Mouse (Mus musculus) hindbrain, postnatal 0 days (tissue): Measurements from ENCODE around the gene Nr2c2ap. TPM values are rescaled to one million over a fixed set of nuclear protein-coding genes. Genes with fewer than 3 reads are reported as not detected.

Experiments
- ATAC-seq: fragments of 200-750 bp; cut with Nextera tagmentation; 2 replicates; pipeline ENCODE4 v1.8.0; 2017; ENCODE audit warnings: mild to moderate bottlenecking, moderate TSS enrichment, moderate library complexity
- DNase-seq: peaks from one replicate; pipeline ENCODE4 v3.0.0-alpha.2; 2015; ENCODE audit warnings: low spot score
- H3K27ac ChIP-seq: fragments of 300-500 bp; sonication (generic); 2 replicates; pipeline ENCODE4 v1.5.1; 2014; ENCODE audit warnings: mild to moderate bottlenecking
- H3K27me3 ChIP-seq: fragments of 300-500 bp; sonication (generic); 2 replicates; pipeline ENCODE4 v1.6.1; 2014; ENCODE audit warnings: low read length, mixed read lengths; ENCODE audit not compliant: insufficient read depth
- H3K36me3 ChIP-seq: fragments of 300-500 bp; sonication (generic); 2 replicates; pipeline ENCODE4 v1.6.1; 2014; ENCODE audit warnings: low read length, mixed read lengths; ENCODE audit not compliant: insufficient read depth
- H3K4me1 ChIP-seq: fragments of 300-500 bp; sonication (generic); 2 replicates; pipeline ENCODE4 v1.6.1; 2014; ENCODE audit warnings: antibody characterized with exemption, low read length, mixed read lengths; ENCODE audit not compliant: insufficient read depth
- H3K4me2 ChIP-seq: fragments of 300-500 bp; sonication (generic); 2 replicates; pipeline ENCODE4 v1.6.1; 2014; ENCODE audit warnings: low read depth, mild to moderate bottlenecking, low read length, moderate library complexity, mixed read lengths
- H3K4me3 ChIP-seq: fragments of 300-500 bp; sonication (generic); 2 replicates; pipeline ENCODE4 v1.5.1; 2014; ENCODE audit warnings: low read length
- H3K9ac ChIP-seq: fragments of 300-500 bp; sonication (generic); replicated peaks from 2 replicates; pipeline ENCODE4 v1.6.1; 2014; ENCODE audit warnings: mild to moderate bottlenecking, low read length, moderate library complexity, mixed read lengths
- H3K9me3 ChIP-seq: fragments of 300-500 bp; sonication (generic); 2 replicates; pipeline ENCODE4 v1.6.1; 2016; ENCODE audit warnings: low read length, mixed read lengths
- CTCF ChIP-seq: IDR thresholded peaks from 2 replicates; pipeline ENCODE4 v1.5.1; 2016; ENCODE audit warnings: antibody characterized with exemption, control low read depth, low read depth
- WGBS: fragments of 180-500 bp; shearing (Covaris S2); extraction: QIAGEN DNeasy Blood & Tissue Kit; methylation state at CpG from one replicate; pipeline ENCODE4 v1.1.7; 2014; 5-methylcytosine and 5-hydroxymethylcytosine counted together
- microRNA-seq, 2 experiments: library from miRNA; unstranded; fragments of <30 nt; microRNA quantifications; one replicate each; pipeline ENCODE4; 2016
- polyA plus RNA-seq: library from polyadenylated mRNA; unstranded; fragments of >200 nt; fragmentation: Nextera tagmentation; extraction: Ambion mirVana; gene quantifications from 2 replicates; pipeline ENCODE4 v1.2.1, GENCODE M21; 2015
- total RNA-seq: library from RNA; depleted of rRNA; stranded (reverse); fragments of >200 nt; gene quantifications from 2 replicates; pipeline ENCODE4 v1.2.3, GENCODE M21; 2014; rRNA removed

Gene Nr2c2ap
- total and polyA plus RNA-seq, 2 experiments from 2014 or later, result 9.4 to 48.5 TPM

- Histone ChIP-seq H3K27ac (no peak overlapping the region), H3K36me3 (no peaks in the 10 kb centered on the region), H3K4me2 (peak overlapping the region; percentile 61), H3K4me1 (peaks cover 10% of the 10 kb centered on the region; the same call in 1 of the 2 replicates), H3K9ac (no peak overlapping the region), H3K9me3 (no peaks in the 10 kb centered on the region), H3K27me3 (no peaks in the 10 kb centered on the region), H3K4me3 (no peak overlapping the region)
- no peak for TF ChIP-seq CTCF
- DNase-seq (no peak), ATAC-seq (no peak)
- 83% methylated on average over 5 of the region's 5 CpGs for WGBS
Observed at GRCm38 (mm10) chr8:70173320-70173719, 42.2 kb downstream of the Nr2c2ap start.

DNA sequence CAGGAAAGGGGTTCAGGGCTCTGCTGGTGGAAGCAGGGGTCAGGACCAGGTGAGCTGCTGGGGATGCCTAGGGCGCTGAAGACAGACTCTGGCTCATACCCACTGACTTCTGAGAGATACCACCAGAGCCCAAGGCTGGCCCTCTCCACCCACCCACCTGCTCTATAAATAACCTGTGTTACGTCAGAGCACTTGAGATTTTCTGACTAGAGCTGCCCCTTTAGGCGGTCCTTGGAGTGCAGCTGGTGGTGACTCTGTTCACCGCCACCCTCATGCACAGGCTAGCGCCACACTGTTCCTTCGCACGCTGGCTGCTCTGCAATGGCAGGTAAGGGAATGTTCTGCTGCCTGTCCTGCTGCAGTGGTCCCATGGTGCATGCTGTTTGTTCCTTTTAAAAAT, 42.9 kb downstream of the Nr2c2ap start:
- no peak overlapping the region for H3K27ac ChIP-seq
- no peaks in the 10 kb centered on the region for H3K36me3 ChIP-seq
- no peak overlapping the region for H3K9ac ChIP-seq
- H3K27me3 ChIP-seq, result no peaks in the 10 kb centered on the region
- no peaks in the 10 kb centered on the region for H3K9me3 ChIP-seq
- 86% methylated on average over 7 of the region's 7 CpGs for WGBS
- ATAC-seq (no peak), DNase-seq (no peak)
- H3K4me2 ChIP-seq, result no peak overlapping the region
- H3K4me1 ChIP-seq, result peaks cover 10% of the 10 kb centered on the region; the same call in 1 of the 2 replicates
- no peak overlapping the region for H3K4me3 ChIP-seq
- no peak for TF ChIP-seq CTCF

- no peak for TF ChIP-seq CTCF
- Histone ChIP-seq H3K9ac (no peak overlapping the region), H3K4me1 (peaks cover 2% of the 10 kb centered on the region; the same call in 1 of the 2 replicates), H3K4me2 (no peak overlapping the region), H3K27ac (no peak overlapping the region), H3K36me3 (peaks cover 8% of the 10 kb centered on the region; the same call in 1 of the 2 replicates), H3K4me3 (no peak overlapping the region), H3K9me3 (no peaks in the 10 kb centered on the region), H3K27me3 (no peaks in the 10 kb centered on the region)
- no peak for DNase-seq
- WGBS, result 94% methylated on average over 2 of the region's 2 CpGs
- ATAC-seq, result no peak
Observed at GRCm38 (mm10) chr8:70178231-70178630, 47.1 kb downstream of the Nr2c2ap start.

DNA sequence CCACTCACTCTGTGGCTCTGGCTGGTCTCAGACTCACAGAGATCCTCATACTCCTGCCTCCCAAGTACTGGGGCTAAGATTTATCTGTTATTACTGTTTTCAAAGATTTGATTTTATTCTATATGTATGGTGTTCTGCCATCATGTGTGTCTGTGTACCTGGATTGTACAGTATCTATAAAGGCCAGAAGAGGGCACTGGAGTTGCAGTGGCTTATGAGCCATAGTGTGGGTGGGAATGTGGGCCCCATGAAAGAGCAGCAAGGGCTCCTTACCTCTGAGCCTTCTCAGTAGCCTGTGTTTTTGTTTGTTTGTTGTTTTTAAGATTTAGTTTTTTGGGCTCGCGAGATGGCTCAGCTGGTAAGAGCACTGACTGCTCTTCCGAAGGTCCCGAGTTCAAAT, 47.9 kb downstream of the Nr2c2ap start:
- Histone ChIP-seq H3K27ac (no peak overlapping the region), H3K9me3 (no peaks in the 10 kb centered on the region), H3K9ac (no peak overlapping the region), H3K4me2 (no peak overlapping the region), H3K4me3 (no peak overlapping the region), H3K36me3 (peaks cover 8% of the 10 kb centered on the region; the same call in 1 of the 2 replicates), H3K27me3 (no peaks in the 10 kb centered on the region), H3K4me1 (no peaks in the 10 kb centered on the region)
- peak; percentile 28 for DNase-seq
- TF ChIP-seq CTCF, result peak; percentile 58
- WGBS, result 97% methylated on average over 4 of the region's 4 CpGs
- ATAC-seq, result no peak

GRCm38 (mm10) chr8:70181212-70181902, 50.2 kb downstream of the Nr2c2ap start:
- Histone ChIP-seq H3K27me3 (no peaks in the 10 kb centered on the region), H3K4me1 (no peaks in the 10 kb centered on the region), H3K4me2 (no peak overlapping the region), H3K9ac (no peak overlapping the region), H3K4me3 (no peak overlapping the region), H3K27ac (no peak overlapping the region), H3K9me3 (no peaks in the 10 kb centered on the region), H3K36me3 (peaks cover 8% of the 10 kb centered on the region; the same call in 1 of the 2 replicates)
- no peak for TF ChIP-seq CTCF
- DNase-seq, result no peak
- no peak for ATAC-seq
- 81% methylated on average over 15 of the region's 16 CpGs for WGBS

- H3K36me3 ChIP-seq, result peaks cover 8% of the 10 kb centered on the region; the same call in 1 of the 2 replicates
- no peak for DNase-seq
Observed at GRCm38 (mm10) chr8:70181903-70182252, 50.7 kb downstream of the Nr2c2ap start.

GRCm38 (mm10) chr8:70183194-70183593, 52.1 kb downstream of the Nr2c2ap start:
- Histone ChIP-seq H3K4me2 (no peak overlapping the region), H3K9me3 (no peaks in the 10 kb centered on the region), H3K9ac (no peak overlapping the region), H3K4me1 (no peaks in the 10 kb centered on the region), H3K36me3 (peaks cover 19% of the 10 kb centered on the region), H3K4me3 (no peak overlapping the region), H3K27me3 (no peaks in the 10 kb centered on the region), H3K27ac (no peak overlapping the region)
- WGBS, result 91% methylated on average over 4 of the region's 4 CpGs
- TF ChIP-seq CTCF, result no peak
- DNase-seq (no peak), ATAC-seq (no peak)

More at GRCm38 (mm10) chr8:70181903-70182252, 50.7 kb downstream of the Nr2c2ap start:
- H3K4me2 ChIP-seq, result no peak overlapping the region
- no peaks in the 10 kb centered on the region for H3K27me3 ChIP-seq
- no peak overlapping the region for H3K9ac ChIP-seq
- H3K27ac ChIP-seq, result no peak overlapping the region
- TF ChIP-seq CTCF, result no peak
- 58% methylated on average over 2 of the region's 2 CpGs for WGBS
- ATAC-seq, result no peak
- H3K9me3 ChIP-seq, result no peaks in the 10 kb centered on the region
- no peaks in the 10 kb centered on the region for H3K4me1 ChIP-seq
- H3K4me3 ChIP-seq, result no peak overlapping the region

Small RNA genes lying within 50 kb of the gene (microRNA-seq; reads per million reads assigned to microRNA genes)
- 0.72 to 3.7 reads per million in 2 experiments for gene Mir7066

Other genes starting within 250 kb of the Nr2c2ap start
- gene Cilp2, start 243.6 kb upstream of the Nr2c2ap start, total RNA-seq, result 14.3 and 19.2 TPM in 2 replicates
- gene Cilp2, start 243.6 kb upstream of the Nr2c2ap start, polyA plus RNA-seq, result 6.9 and 7.2 TPM in 2 replicates
- gene Tssk6, start 229.1 kb upstream of the Nr2c2ap start, total RNA-seq, result 1.6 and 1.8 TPM in 2 replicates
- gene Tssk6, start 229.1 kb upstream of the Nr2c2ap start, polyA plus RNA-seq, result 3.7 and 4.3 TPM in 2 replicates
- 61.0 and 91.4 TPM in 2 replicates for gene Ndufa13, start 228.8 kb upstream of the Nr2c2ap start, total RNA-seq
- 269 and 275 TPM in 2 replicates for gene Ndufa13, start 228.8 kb upstream of the Nr2c2ap start, polyA plus RNA-seq
- gene Yjefn3, start 228.6 kb upstream of the Nr2c2ap start, total RNA-seq, result 8.4 and 10.7 TPM in 2 replicates
- 13.3 and 13.8 TPM in 2 replicates for gene Yjefn3, start 228.6 kb upstream of the Nr2c2ap start, polyA plus RNA-seq
- gene Gatad2a, start 134.9 kb upstream of the Nr2c2ap start, total RNA-seq, result 38.4 and 41.9 TPM in 2 replicates
- gene Gatad2a, start 134.9 kb upstream of the Nr2c2ap start, polyA plus RNA-seq, result 23.4 and 23.6 TPM in 2 replicates
- gene Mau2, start 88.6 kb upstream of the Nr2c2ap start, total RNA-seq, result 155 and 172 TPM in 2 replicates
- gene Mau2, start 88.6 kb upstream of the Nr2c2ap start, polyA plus RNA-seq, result 50.1 and 50.3 TPM in 2 replicates
- 15.1 and 15.4 TPM in 2 replicates for gene Sugp1, start 88.5 kb upstream of the Nr2c2ap start, total RNA-seq
- gene Sugp1, start 88.5 kb upstream of the Nr2c2ap start, polyA plus RNA-seq, result 42.9 and 47.1 TPM in 2 replicates
- gene Tm6sf2, start 58.4 kb upstream of the Nr2c2ap start, total RNA-seq, result 0.25 TPM in 1 of 2 replicates, not detected in the other
- gene Tm6sf2, start 58.4 kb upstream of the Nr2c2ap start, polyA plus RNA-seq, result 0.19 and 0.37 TPM in 2 replicates
- gene Hapln4, start 47.9 kb upstream of the Nr2c2ap start, total RNA-seq, result 2.0 and 4.5 TPM in 2 replicates
- gene Hapln4, start 47.9 kb upstream of the Nr2c2ap start, polyA plus RNA-seq, result 2.5 and 2.9 TPM in 2 replicates
- gene Ncan, start 10.5 kb upstream of the Nr2c2ap start, total RNA-seq, result 429 and 473 TPM in 2 replicates
- gene Ncan, start 10.5 kb upstream of the Nr2c2ap start, polyA plus RNA-seq, result 155 and 183 TPM in 2 replicates
- gene Rfxank, start 7.8 kb downstream of the Nr2c2ap start, total RNA-seq, result 13.8 and 20.5 TPM in 2 replicates
- 8.4 and 9.7 TPM in 2 replicates for gene Rfxank, start 7.8 kb downstream of the Nr2c2ap start, polyA plus RNA-seq
- 71.4 and 74.0 TPM in 2 replicates for gene Borcs8, start 8.2 kb downstream of the Nr2c2ap start, total RNA-seq
- gene Borcs8, start 8.2 kb downstream of the Nr2c2ap start, polyA plus RNA-seq, result 47.5 and 55.0 TPM in 2 replicates
- 0.40 and 0.52 TPM in 2 replicates for gene Mef2b, start 8.4 kb downstream of the Nr2c2ap start, total RNA-seq
- 0.90 and 1.1 TPM in 2 replicates for gene Mef2b, start 8.4 kb downstream of the Nr2c2ap start, polyA plus RNA-seq
- 53.7 and 72.4 TPM in 2 replicates for gene Tmem161a, start 41.0 kb downstream of the Nr2c2ap start, total RNA-seq
- gene Tmem161a, start 41.0 kb downstream of the Nr2c2ap start, polyA plus RNA-seq, result 45.2 and 46.4 TPM in 2 replicates
- 12.0 and 17.1 TPM in 2 replicates for gene Slc25a42, start 81.0 kb downstream of the Nr2c2ap start, total RNA-seq
- gene Slc25a42, start 81.0 kb downstream of the Nr2c2ap start, polyA plus RNA-seq, result 8.2 and 8.3 TPM in 2 replicates
- 123 and 128 TPM in 2 replicates for gene Sugp2, start 102.9 kb downstream of the Nr2c2ap start, total RNA-seq
- gene Sugp2, start 102.9 kb downstream of the Nr2c2ap start, polyA plus RNA-seq, result 56.7 and 61.4 TPM in 2 replicates
- gene Armc6, start 103.1 kb downstream of the Nr2c2ap start, total RNA-seq, result 108 TPM in 2 replicates
- 96.4 and 102 TPM in 2 replicates for gene Armc6, start 103.1 kb downstream of the Nr2c2ap start, polyA plus RNA-seq
- gene Homer3, start 151.5 kb downstream of the Nr2c2ap start, total RNA-seq, result 40.3 and 42.3 TPM in 2 replicates
- gene Homer3, start 151.5 kb downstream of the Nr2c2ap start, polyA plus RNA-seq, result 20.4 and 21.2 TPM in 2 replicates
- gene Ddx49, start 171.2 kb downstream of the Nr2c2ap start, total RNA-seq, result 36.4 and 53.8 TPM in 2 replicates
- 40.4 and 47.5 TPM in 2 replicates for gene Ddx49, start 171.2 kb downstream of the Nr2c2ap start, polyA plus RNA-seq
- 126 and 159 TPM in 2 replicates for gene Cope, start 171.2 kb downstream of the Nr2c2ap start, total RNA-seq
- gene Cope, start 171.2 kb downstream of the Nr2c2ap start, polyA plus RNA-seq, result 286 and 291 TPM in 2 replicates
- 92.5 and 101 TPM in 2 replicates for gene Cers1, start 184.4 kb downstream of the Nr2c2ap start, total RNA-seq
- gene Cers1, start 184.4 kb downstream of the Nr2c2ap start, polyA plus RNA-seq, result 43.4 and 45.5 TPM in 2 replicates
- 5.3 and 8.4 TPM in 2 replicates for gene Gdf1, start 198.5 kb downstream of the Nr2c2ap start, total RNA-seq
- gene Gdf1, start 198.5 kb downstream of the Nr2c2ap start, polyA plus RNA-seq, result 6.0 and 6.9 TPM in 2 replicates
- gene Upf1, start 221.9 kb downstream of the Nr2c2ap start, total RNA-seq, result 40.4 and 48.4 TPM in 2 replicates
- 8.6 and 10.3 TPM in 2 replicates for gene Upf1, start 221.9 kb downstream of the Nr2c2ap start, polyA plus RNA-seq
- 0.21 and 0.29 TPM in 2 replicates for gene Comp, start 242.2 kb downstream of the Nr2c2ap start, total RNA-seq
- 0.25 and 0.33 TPM in 2 replicates for gene Comp, start 242.2 kb downstream of the Nr2c2ap start, polyA plus RNA-seq